Mouse (Mus musculus): Measurements from ENCODE around the gene Becn1. TPM values are rescaled to one million over a fixed set of nuclear protein-coding genes. Genes with fewer than 3 reads are reported as not detected.

Gene Becn1
- polyA plus RNA-seq, 1 experiment from 2014 or later: 138 TPM

DNA sequence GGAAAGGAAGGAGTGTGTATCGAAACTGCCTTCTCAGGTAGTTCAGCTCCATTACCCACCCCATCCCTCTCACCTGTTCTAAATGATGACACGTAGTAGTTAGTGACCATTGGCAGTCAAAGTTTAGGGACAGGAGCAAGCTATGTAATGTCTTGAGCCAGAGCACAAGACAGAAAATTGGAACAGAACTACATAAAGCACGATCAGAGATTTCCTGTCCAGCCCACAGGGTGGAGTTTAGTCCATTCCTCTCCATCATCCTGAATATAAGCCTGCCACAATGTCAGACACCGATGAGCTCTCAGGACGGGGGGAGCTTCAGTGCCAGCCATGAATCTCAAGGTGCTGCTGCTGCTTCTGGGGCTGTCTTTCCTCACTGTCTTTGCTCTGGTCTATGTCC, 22.7 kb upstream of the Becn1 start, which contains the start of gene Aoc2:
TSS of gene Aoc2 (plus strand) at position 301 of the 400 bp plus-strand sequence.
- Histone ChIP-seq H3K4me3 (ENCODE audit: low read depth, low read length) (no peak within 1 kb of the TSS), H3K4me1 (ENCODE audit: control insufficient read depth, insufficient read depth, low read length) (no peaks in the 10 kb centered on the region), H3K9me3 (replicated peaks; ENCODE audit: control insufficient read depth, low read length) (no peaks in the 10 kb centered on the region), H3K4me2 (no peak within 1 kb of the TSS), H3K36me3 (ENCODE audit: control insufficient read depth, insufficient read depth, low read length) (peaks cover 25% of the 10 kb centered on the region), H3K27me3 (ENCODE audit: control insufficient read depth, insufficient read depth, low read length) (no peaks in the 10 kb centered on the region), H3K9ac (ENCODE audit: low read depth, low read length) (no peak within 1 kb of the TSS), H3K27ac (ENCODE audit: low read depth, low read length) (no peak within 1 kb of the TSS)
- no peak for ATAC-seq (replicated peaks; ENCODE audit: insufficient number of reproducible peaks, low FRiP score, low TSS enrichment)
- WGBS (ENCODE audit: insufficient replicate concordance): 89% methylated on average over 5 of the region's 5 CpGs

DNA sequence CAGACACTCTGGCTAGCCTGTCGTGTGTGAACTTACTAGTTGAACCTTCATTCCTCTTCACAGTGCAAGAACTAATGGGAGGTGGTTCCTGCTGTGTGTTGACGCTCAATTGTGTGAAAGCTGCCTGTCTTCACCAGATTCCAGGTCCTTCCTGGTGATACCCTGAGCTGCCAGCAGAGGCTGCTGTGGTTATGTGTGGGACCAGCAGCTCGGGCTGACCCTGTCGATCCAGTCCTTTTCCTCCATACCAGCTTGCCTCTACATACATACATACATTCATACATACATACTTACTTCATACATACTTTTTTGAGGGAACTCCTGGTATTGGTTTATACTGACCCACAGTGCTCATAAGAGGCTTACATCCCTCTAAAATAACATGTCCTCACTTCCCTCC, 21.5 kb upstream of the Becn1 start:
- Histone ChIP-seq H3K4me3 (ENCODE audit: low read depth, low read length) (no peak overlapping the region), H3K9ac (ENCODE audit: low read depth, low read length) (no peak overlapping the region), H3K27me3 (ENCODE audit: control insufficient read depth, insufficient read depth, low read length) (no peaks in the 10 kb centered on the region), H3K9me3 (replicated peaks; ENCODE audit: control insufficient read depth, low read length) (no peaks in the 10 kb centered on the region), H3K4me1 (ENCODE audit: control insufficient read depth, insufficient read depth, low read length) (no peaks in the 10 kb centered on the region), H3K36me3 (ENCODE audit: control insufficient read depth, insufficient read depth, low read length) (peaks cover 32% of the 10 kb centered on the region), H3K27ac (ENCODE audit: low read depth, low read length) (no peak overlapping the region), H3K4me2 (no peak overlapping the region)
- WGBS (ENCODE audit: insufficient replicate concordance): 30% methylated on average over 4 of the region's 4 CpGs
- no peak; the same call in 1 of the 2 replicates for ATAC-seq (replicated peaks; ENCODE audit: insufficient number of reproducible peaks, low FRiP score, low TSS enrichment)

DNA sequence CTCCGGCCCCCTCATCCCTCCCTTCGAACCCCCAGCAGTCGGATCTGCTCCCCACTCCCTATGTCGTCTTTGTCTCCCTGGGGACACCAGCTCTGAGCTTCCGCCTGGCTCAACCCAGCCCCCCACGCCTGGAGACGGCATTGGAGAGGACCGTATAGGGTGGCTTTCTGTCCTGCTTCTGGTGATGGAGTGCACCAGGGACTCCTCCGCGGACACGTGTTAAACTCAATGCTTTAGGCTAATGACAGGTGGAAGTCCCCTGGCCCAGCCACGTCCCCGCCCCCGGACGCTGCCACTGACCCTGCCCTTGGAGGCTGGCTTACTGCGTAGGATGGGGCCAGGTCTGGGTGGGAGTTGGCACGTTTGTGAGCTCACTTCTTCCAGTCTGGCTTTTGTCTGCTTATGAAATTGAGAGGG, 14.4 kb upstream of the Becn1 start:
- Histone ChIP-seq H3K27ac (ENCODE audit: low read depth, low read length) (peak overlapping the region; percentile 91), H3K4me3 (ENCODE audit: low read depth, low read length) (peak overlapping the region; percentile 97), H3K9me3 (replicated peaks; ENCODE audit: control insufficient read depth, low read length) (no peaks in the 10 kb centered on the region), H3K9ac (ENCODE audit: low read depth, low read length) (peak overlapping the region; percentile 94), H3K4me2 (peak overlapping the region; percentile 78), H3K36me3 (ENCODE audit: control insufficient read depth, insufficient read depth, low read length) (peaks cover 16% of the 10 kb centered on the region), H3K27me3 (ENCODE audit: control insufficient read depth, insufficient read depth, low read length) (no peaks in the 10 kb centered on the region), H3K4me1 (ENCODE audit: control insufficient read depth, insufficient read depth, low read length) (0 out of 2 replicates have a peak, but pooled peaks cover 3% of the 10 kb centered on the region)
- 0% methylated on average over 17 of the region's 17 CpGs for WGBS (ENCODE audit: insufficient replicate concordance)
- ATAC-seq (replicated peaks; ENCODE audit: insufficient number of reproducible peaks, low FRiP score, low TSS enrichment): peak; percentile 56

- no peaks in the 10 kb centered on the region for H3K9me3 ChIP-seq (replicated peaks; ENCODE audit: control insufficient read depth, low read length)
Measured at GRCm38 (mm10) chr11:101315665-101316500, 13.8 kb upstream of the Becn1 start, which contains the start of gene Psme3. Psme3 (plus strand) TSS chr11:101316213.

GRCm38 (mm10) chr11:101315082-101315650, 13.1 kb upstream of the Becn1 start:
- WGBS (ENCODE audit: insufficient replicate concordance): 77% methylated on average over 8 of the region's 8 CpGs
- Histone ChIP-seq H3K4me2 (peak overlapping the region; percentile 78), H3K9ac (ENCODE audit: low read depth, low read length) (peak overlapping the region; percentile 94), H3K4me3 (ENCODE audit: low read depth, low read length) (peak overlapping the region; percentile 97), H3K27ac (ENCODE audit: low read depth, low read length) (peak overlapping the region; percentile 91), H3K9me3 (replicated peaks; ENCODE audit: control insufficient read depth, low read length) (no peaks in the 10 kb centered on the region), H3K36me3 (ENCODE audit: control insufficient read depth, insufficient read depth, low read length) (peaks cover 11% of the 10 kb centered on the region; the same call in 1 of the 2 replicates), H3K4me1 (ENCODE audit: control insufficient read depth, insufficient read depth, low read length) (0 out of 2 replicates have a peak, but pooled peaks cover 3% of the 10 kb centered on the region), H3K27me3 (ENCODE audit: control insufficient read depth, insufficient read depth, low read length) (no peaks in the 10 kb centered on the region)
- ATAC-seq (replicated peaks; ENCODE audit: insufficient number of reproducible peaks, low FRiP score, low TSS enrichment): no peak

More at GRCm38 (mm10) chr11:101315665-101316500, 13.8 kb upstream of the Becn1 start, which contains the start of gene Psme3:
- under 1% methylated on average over 53 of the region's 62 CpGs for WGBS (ENCODE audit: insufficient replicate concordance)
- 0 out of 2 replicates have a peak, but pooled peaks cover 3% of the 10 kb centered on the region for H3K4me1 ChIP-seq (ENCODE audit: control insufficient read depth, insufficient read depth, low read length)
- peak within 1 kb of the TSS; percentile 78 for H3K4me2 ChIP-seq
- no peaks in the 10 kb centered on the region for H3K27me3 ChIP-seq (ENCODE audit: control insufficient read depth, insufficient read depth, low read length)
- H3K9ac ChIP-seq (ENCODE audit: low read depth, low read length): peak within 1 kb of the TSS; percentile 94
- peak within 1 kb of the TSS; percentile 91 for H3K27ac ChIP-seq (ENCODE audit: low read depth, low read length)
- peak within 1 kb of the TSS; percentile 97 for H3K4me3 ChIP-seq (ENCODE audit: low read depth, low read length)
- peak; percentile 88 for ATAC-seq (replicated peaks; ENCODE audit: insufficient number of reproducible peaks, low FRiP score, low TSS enrichment)
- peaks cover 11% of the 10 kb centered on the region; the same call in 1 of the 2 replicates for H3K36me3 ChIP-seq (ENCODE audit: control insufficient read depth, insufficient read depth, low read length)

DNA sequence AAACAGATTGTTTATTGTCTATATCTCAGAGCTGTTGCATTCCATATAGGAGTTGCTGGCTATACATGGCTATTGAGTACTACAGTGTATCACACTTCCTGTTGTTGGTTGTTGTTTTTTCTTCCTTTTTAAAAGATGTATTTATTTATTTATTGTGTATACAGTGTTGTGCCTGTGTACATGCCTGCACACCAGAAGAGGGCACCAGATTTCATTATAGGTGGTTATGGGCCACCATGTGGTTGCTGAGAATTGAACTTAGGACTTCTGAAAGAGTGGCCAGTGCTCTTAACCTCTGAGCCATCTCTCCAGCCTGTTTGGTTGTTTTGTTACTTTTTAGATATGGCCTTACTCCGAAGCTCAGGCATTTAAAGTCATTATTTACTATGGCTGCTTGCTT, 12.5 kb upstream of the Becn1 start:
- 0 out of 2 replicates have a peak, but pooled peaks cover 3% of the 10 kb centered on the region for H3K4me1 ChIP-seq (ENCODE audit: control insufficient read depth, insufficient read depth, low read length)
- no peak for ATAC-seq (replicated peaks; ENCODE audit: insufficient number of reproducible peaks, low FRiP score, low TSS enrichment)
- no peak overlapping the region for H3K4me3 ChIP-seq (ENCODE audit: low read depth, low read length)
- WGBS (ENCODE audit: insufficient replicate concordance): 94% methylated on average over 1 of the region's 1 CpGs
- peak overlapping the region; percentile 47 for H3K27ac ChIP-seq (ENCODE audit: low read depth, low read length)
- no peak overlapping the region for H3K9ac ChIP-seq (ENCODE audit: low read depth, low read length)
- no peak overlapping the region for H3K4me2 ChIP-seq
- no peaks in the 10 kb centered on the region for H3K9me3 ChIP-seq (replicated peaks; ENCODE audit: control insufficient read depth, low read length)
- H3K27me3 ChIP-seq (ENCODE audit: control insufficient read depth, insufficient read depth, low read length): no peaks in the 10 kb centered on the region
- H3K36me3 ChIP-seq (ENCODE audit: control insufficient read depth, insufficient read depth, low read length): peaks cover 10% of the 10 kb centered on the region; the same call in 1 of the 2 replicates

GRCm38 (mm10) chr11:101312150-101312549, 10.1 kb upstream of the Becn1 start:
- Histone ChIP-seq H3K27me3 (ENCODE audit: control insufficient read depth, insufficient read depth, low read length) (no peaks in the 10 kb centered on the region), H3K9me3 (replicated peaks; ENCODE audit: control insufficient read depth, low read length) (no peaks in the 10 kb centered on the region), H3K4me2 (no peak overlapping the region), H3K9ac (ENCODE audit: low read depth, low read length) (no peak overlapping the region), H3K4me1 (ENCODE audit: control insufficient read depth, insufficient read depth, low read length) (no peaks in the 10 kb centered on the region), H3K36me3 (ENCODE audit: control insufficient read depth, insufficient read depth, low read length) (no peaks in the 10 kb centered on the region), H3K4me3 (ENCODE audit: low read depth, low read length) (no peak overlapping the region), H3K27ac (ENCODE audit: low read depth, low read length) (no peak overlapping the region)
- WGBS (ENCODE audit: insufficient replicate concordance): 63% methylated on average over 3 of the region's 3 CpGs
- ATAC-seq (replicated peaks; ENCODE audit: insufficient number of reproducible peaks, low FRiP score, low TSS enrichment): no peak

DNA sequence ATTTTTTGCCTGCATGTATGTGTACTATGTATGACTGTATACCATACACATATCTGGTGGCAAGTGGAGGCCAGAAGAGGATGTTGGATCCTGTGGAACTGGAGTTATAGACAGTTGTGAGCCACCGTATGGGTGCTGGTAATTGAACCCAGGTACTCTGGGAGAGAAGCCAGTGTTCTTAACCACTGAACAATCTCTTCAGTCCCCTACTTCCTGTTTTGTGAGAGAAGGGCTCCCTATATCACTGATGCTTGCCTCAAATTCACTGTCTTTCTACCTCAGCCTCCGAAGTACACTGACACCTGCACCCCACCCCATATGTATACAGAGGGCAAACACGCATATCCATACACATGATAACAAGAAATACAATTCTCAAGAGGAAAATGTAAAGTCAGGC, 9.0 kb upstream of the Becn1 start:
- WGBS (ENCODE audit: insufficient replicate concordance): 81% methylated on average over 3 of the region's 3 CpGs
- no peak overlapping the region for H3K4me3 ChIP-seq (ENCODE audit: low read depth, low read length)
- no peak overlapping the region for H3K4me2 ChIP-seq
- no peaks in the 10 kb centered on the region for H3K9me3 ChIP-seq (replicated peaks; ENCODE audit: control insufficient read depth, low read length)
- H3K27me3 ChIP-seq (ENCODE audit: control insufficient read depth, insufficient read depth, low read length): no peaks in the 10 kb centered on the region
- H3K27ac ChIP-seq (ENCODE audit: low read depth, low read length): no peak overlapping the region
- no peaks in the 10 kb centered on the region for H3K4me1 ChIP-seq (ENCODE audit: control insufficient read depth, insufficient read depth, low read length)
- no peak overlapping the region for H3K9ac ChIP-seq (ENCODE audit: low read depth, low read length)
- no peak for ATAC-seq (replicated peaks; ENCODE audit: insufficient number of reproducible peaks, low FRiP score, low TSS enrichment)
- no peaks in the 10 kb centered on the region for H3K36me3 ChIP-seq (ENCODE audit: control insufficient read depth, insufficient read depth, low read length)

Measured in heart, embryonic 11.5 days (tissue).